Mouse (Mus musculus) gastrocnemius, adult 8-10 months (tissue): ENCODE measurements around the gene Polr1d. TPM values are rescaled to one million over a fixed set of nuclear protein-coding genes. Genes with fewer than 3 reads are reported as not detected.

Source experiments
- DNase-seq, 2 experiments: peaks; one replicate each; pipeline ENCODE4 v3.0.0; 2022; ENCODE audit warnings: low spot score in 2 of 2
- total RNA-seq, 4 experiments: library from RNA; stranded (reverse); gene quantifications; 2 replicates each; pipeline ENCODE4 v1.2.4; 2022

The Polr1d gene
- total RNA-seq = 10 to 100 TPM; 81.9 to 91.0 (median 83.4) TPM

GRCm38 (mm10) chr5:147076799-147077165 is at the start of gene Polr1d:
Polr1d (plus strand) TSS chr5:147077050.
- no peak for DNase-seq

DNA sequence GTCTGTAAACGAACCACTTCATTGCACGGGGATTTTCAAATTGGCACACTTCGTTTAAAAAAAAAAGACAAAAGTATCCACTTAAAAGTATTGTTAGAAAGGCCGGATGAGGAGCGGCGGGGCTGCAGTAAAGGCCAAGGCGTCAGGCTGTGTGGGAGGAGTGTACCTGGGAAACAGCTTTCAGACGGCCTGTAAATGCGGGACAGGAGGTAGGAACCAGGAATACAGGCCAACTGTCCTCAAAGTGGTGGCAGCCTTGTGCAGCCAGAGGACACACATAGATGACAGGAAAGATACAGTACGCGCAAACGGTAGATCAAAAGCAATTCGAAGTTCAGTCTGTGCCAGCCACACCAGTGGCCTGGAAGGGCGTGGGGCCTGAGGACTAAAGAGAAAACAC is 45.6 kb upstream of the Polr1d start:
- no peak for DNase-seq

GRCm38 (mm10) chr5:147033155-147033554 is 43.7 kb upstream of the Polr1d start:
- DNase-seq = peak in 1 of 2 experiments; percentile 55

- DNase-seq = no peak
These were observed 42.6 kb upstream of the Polr1d start for GRCm38 (mm10) chr5:147034283-147034682.

- no peak for DNase-seq
These were observed 41.5 kb upstream of the Polr1d start for GRCm38 (mm10) chr5:147035301-147035700.

DNA sequence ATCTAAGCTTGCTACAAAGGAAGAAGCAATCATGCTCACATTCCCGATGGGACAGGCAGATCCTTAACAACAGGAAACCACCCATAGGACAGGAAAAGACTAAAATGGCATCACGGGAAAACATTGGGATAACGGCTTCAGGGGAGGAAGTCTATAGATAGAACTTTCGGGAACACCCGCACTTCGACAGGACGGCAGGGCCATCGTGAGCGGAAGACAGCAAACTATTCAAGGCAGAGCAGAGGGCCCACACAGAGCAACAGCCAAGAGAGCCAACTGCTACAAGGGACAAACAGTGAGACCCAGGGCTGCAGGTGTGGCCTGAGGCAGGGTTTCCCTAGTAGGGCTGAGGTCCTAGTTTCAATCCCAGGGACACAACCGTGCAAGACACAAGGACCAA is 40.8 kb upstream of the Polr1d start:
- no peak for DNase-seq

DNA sequence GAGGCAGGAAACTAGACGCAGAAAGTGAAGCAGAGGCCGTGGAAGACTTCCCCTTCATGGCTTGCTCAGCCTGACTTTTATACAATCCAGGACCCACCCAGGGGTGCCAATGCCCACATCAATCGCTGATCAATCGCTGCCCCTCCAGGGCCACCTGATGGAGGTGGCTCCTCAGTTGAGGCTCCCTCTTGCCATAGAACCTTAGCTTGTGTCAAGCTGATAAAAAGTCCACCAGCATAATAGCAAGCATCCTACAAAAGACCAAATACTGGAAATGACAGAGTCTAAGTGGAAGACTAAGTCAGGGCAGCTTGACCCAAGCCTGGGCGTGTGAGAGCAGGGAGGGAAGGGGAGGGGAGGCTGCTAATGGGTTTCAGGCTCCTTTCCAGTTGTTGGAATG is 40.2 kb upstream of the Polr1d start:
- no peak for DNase-seq

DNA sequence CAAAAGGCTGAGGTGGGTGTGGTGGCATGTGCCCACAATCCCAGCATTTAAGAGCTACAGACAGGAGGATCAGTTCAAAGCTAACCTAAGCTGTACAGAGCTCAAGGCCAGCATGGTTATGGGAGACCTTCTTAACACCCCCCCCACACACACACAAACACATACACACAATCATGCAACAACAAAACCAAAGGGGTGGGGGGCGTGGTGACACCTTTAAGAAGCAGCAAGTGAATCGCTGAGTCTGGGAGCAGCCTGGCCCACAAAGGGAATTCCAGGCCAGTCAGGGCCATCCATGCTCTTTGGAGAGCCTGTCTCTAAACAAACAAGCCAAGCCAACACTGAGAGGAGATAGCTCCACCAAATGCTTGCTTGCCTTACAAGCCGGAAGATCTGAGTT is 39.2 kb upstream of the Polr1d start:
- DNase-seq = no peak

- no peak for DNase-seq
These were observed 37.5 kb upstream of the Polr1d start for GRCm38 (mm10) chr5:147039394-147039793.

DNA sequence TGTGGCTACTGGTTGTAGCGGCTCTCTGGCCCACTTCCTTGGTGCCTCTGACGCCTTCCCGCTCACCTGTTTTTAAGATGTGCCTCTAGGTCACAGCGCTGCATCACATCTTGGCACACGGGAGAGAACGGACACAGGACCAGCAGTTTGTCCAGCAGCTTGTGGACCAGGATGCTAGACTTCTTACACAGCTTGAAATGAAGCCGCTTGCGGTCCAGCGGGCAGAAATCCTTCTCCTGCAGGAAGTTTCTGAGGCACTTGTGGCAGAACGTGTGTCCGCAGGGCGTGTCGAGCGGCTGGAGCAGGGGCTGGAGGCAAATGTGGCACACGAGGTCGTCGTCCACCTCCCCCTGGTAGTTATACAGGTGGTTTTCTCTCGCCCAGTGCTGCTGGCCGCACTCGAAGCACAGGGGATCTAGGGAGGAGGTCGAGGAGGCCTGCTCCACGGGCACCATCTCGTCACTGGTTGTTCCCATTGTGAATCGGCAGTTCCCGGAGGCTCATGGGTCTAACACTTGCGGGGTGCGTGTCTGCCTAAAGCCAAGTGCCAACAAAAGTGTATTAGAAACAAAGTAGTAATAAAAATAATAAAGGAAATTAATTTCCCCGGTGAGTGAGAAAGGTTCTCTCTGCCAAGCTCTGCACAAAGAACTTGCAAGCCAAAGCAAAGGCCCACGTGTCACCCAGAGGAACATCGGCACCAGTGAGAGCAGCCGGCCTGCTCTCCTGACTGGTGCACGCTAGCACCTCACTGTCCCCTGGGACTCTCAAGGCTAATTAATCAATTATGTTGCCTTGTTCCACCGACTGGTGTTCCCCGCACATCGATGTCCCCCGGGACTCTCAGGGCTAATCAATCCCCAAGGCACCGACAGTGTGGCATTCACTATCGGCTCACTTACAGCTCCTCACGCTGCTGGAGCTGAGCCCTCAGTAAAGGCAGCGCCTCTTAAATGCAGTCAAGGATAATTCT is 34.6 kb upstream of the Polr1d start:
- DNase-seq = no peak

DNA sequence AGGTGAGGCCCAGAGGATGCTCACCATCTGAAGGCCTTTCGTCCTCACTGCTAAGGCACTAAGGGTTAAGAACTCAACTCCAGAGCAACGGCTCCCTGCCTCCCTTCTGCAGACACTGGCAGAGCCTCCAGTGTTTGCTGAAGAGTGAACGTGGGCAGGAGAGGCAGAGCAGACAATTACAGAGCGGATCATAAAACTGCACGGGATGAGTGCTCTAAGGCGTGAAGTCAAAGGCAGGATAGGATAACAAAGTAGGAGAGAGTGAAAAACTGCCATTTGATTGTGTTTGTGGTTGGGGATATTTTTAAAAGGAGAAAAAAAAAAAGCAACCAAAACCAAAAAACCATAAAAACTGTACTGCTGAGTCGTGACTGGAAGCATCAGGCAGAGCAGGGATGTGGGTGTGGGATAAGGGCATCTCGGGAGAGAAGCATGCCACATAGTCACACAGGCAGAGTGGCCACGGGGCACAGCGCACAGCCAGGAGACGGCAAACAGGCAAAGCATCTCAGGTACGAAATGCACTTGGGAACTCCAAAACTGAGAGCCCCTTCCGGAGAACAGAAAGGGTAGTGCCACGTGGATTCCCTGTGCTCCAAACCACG is 33.5 kb upstream of the Polr1d start:
- no peak for DNase-seq

DNA sequence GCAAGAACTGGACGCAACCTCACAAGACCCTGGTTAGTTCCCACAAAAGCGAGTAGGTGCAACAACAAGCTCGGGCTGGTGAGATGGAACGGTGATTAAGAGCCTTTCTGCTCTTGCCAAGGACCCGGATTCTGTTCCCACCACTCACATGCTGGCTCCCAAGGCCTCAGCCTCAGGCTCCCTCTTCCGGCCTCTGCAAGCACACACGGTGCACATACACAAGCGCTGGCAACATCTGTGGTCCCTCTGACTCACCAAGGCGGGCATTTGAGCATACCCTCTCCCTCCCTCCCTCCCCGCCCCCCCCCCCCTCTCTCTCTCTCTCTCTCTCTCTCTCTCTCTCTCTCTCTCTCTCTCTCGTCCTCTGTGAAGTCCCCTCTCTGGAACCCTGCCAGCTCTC is 31.5 kb upstream of the Polr1d start:
- DNase-seq = no peak

- no peak for DNase-seq
These were observed 30.9 kb upstream of the Polr1d start for GRCm38 (mm10) chr5:147045929-147046328.

DNA sequence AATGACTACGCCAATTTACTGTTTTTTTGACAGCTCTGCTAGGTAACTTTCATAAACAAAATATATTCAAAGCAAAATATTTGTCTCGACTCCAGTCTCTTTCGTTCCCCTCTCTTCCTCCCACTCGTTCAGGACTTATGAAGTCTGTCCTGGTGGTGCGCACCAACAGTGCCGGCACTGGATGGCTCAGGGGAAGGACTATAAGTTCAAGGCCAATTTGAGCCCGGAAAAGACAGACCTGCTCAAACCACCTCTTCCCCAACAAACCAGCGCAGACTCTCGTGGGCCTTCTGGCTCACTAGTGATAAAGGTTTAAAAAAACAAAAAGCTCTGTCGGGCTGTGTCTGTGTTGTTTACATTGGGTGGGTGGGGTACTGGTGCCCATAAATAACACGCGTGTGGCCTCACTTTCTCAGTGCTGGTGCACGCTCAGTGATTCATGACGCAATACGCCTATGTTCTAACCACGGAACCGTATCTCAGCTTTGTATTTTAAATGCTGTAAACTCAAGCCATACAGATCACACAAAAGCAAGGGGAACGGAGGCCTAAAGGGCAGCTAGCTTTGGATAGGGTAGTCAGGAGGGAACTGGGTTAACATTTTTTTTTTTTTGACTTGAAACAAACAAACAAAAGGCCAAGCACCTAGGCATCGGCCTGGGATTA is 27.2 kb upstream of the Polr1d start:
- DNase-seq = no peak

DNA sequence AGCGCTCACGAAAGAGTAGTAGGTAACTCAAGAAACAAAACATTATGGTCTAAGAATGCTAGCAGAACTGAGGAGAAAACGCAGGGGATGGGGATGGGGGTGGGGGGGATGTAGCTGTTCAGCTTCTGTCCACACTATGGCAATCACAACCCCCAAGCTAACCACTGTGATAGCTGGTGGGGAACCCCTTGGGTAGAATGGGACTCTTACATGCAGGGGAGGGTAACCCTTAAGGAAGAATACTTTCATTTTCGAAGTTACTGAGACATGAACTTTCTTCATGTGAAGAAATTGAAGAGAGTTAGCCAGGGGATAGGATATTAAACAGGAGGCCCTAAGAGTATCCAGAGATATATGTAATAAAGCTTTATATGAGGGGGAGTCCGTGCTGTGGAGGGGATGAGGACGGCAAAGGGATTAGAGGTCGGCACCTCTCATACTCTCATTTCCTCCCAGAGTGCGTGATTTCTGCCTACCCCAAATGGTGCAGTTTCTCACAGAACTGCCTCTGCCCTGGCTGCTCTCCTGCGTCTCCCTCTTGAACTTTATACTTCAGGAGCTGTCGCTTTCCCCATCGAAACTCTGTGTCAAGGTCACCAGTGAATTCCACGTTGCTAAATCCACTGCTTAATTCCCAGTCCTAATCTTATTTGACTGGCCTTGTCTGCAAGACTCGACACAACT is 25.9 kb upstream of the Polr1d start:
- DNase-seq = no peak

DNA sequence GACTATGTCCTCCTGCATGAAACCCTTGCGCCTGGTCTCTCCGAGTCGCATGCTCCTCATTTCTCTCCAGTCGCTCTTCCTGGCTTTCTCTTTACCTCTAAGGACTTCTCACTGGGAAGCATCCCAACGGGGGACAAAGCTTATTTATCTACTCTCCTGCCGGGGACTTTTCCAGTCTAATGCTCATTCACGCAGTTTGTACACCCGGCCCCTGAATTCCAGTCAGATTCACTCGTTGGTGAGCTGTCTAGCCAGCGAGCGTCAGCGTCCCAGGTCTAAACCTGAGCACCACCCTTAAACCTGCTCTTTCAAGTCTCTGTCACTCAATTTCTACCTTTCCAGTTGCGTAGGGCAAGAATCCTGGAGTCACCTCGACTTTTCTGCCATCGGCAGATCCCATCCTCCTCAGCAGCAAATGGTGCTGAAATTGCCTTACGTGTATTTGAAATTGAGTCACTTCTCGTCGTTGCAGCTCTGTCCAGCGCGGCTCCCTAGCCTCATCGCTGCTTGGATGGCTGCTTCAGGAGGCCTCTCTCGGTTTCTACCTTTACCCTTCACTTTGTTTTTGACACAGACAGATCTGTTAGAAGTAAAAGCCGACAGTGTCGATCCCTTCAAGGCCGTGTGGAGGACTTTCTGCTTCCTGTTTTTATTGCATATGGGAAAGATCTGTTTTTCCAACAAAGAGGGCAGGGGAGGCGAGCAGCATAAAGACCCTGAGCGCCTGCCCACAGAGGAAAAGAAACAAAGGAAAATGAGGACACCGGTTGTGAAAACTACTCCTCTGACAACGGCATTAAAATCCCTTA is 25.1 kb upstream of the Polr1d start:
- DNase-seq = no peak

DNA sequence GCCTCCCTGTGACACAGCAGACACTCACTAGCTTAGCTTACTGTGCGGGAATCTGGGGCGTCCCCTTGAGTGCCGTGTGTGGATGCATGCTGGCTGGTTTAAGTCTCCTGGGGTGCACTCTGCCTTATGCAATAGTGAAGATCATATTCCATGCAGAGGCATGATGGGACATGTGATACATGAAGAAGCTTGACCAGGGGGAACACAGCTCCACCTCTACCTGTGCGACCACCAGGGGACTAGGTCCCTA is 24.6 kb upstream of the Polr1d start:
- DNase-seq = no peak

DNA sequence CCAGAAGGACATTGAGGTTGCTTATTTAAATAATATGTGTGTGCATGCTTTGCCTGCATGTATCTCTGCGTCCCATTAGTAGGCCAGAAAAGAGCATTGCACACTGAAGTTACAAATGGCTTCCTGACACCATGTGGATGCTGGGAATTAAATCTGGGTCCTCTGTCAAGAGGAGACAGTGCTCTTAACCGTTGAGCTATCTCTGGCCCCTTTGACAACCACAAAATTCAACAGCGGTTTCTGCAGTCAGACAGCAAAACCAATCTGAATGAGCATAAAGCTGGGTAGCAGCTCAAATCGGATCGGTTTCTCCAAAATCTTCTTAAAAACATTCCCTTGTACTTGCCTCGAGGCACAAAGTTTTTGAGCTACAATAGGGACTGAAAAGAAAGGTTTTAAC is 23.8 kb upstream of the Polr1d start:
- DNase-seq = no peak

GRCm38 (mm10) chr5:147053481-147053880 is 23.4 kb upstream of the Polr1d start:
- DNase-seq = no peak

GRCm38 (mm10) chr5:147054328-147054727 is 22.5 kb upstream of the Polr1d start:
- no peak for DNase-seq

DNA sequence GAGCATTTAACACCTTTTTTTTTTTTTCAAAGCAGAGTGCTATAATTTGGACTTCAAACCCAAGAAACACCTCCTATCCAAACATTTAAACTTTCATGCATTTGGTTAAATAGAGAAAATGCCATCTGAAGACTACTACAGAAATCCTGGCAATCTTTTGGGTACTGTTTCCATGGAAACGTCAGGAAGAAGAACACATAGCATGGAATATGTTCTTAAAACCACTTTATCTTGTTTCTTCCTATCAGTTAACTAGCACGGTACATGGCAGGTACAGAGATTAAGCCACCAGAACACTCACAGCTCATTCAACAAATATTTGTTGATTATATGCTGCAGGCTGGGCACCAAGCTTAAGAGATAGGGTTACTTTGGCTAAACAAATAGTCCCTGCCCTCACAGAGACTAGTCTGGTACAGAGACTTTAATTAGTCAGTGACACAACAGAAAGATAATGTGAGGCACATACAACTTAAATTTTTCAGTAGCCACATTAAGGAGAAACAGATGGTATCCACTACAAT is 22.0 kb upstream of the Polr1d start:
- no peak for DNase-seq
